Mouse (Mus musculus): Measurements from ENCODE around the gene Pdk4. TPM values are rescaled to one million over a fixed set of nuclear protein-coding genes. Genes with fewer than 3 reads are reported as not detected.

The Pdk4 gene
- total and polyA plus RNA-seq, 3 experiments: not detected

DNA sequence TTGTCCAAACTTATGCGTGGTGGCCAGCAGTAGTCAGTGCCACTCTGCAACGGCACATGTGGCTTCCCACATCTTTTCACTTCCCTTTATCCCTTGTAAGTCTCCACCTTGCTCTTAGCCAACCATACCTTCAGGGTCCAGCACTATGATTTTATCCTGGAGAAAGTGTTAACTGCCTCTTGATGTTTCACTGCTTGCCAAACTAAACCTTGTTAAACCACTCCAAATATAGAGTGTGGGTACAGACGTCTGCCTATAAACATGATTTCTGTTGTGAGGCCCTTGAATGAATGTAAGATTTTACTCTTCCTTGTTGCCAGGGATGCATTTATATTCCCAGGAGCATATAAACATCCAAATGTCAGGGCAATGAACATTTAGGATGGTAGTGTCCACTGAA, 10.2 kb upstream of the Pdk4 start:
- Histone ChIP-seq H3K36me3 (ENCODE audit: control insufficient read depth in 1 of 2, insufficient read depth in 2 of 2, low read length in 2 of 2) (no peaks in the 10 kb centered on the region), H3K9ac (ENCODE audit: control insufficient read depth, low read depth, low read length, poor library complexity, severe bottlenecking) (no peak overlapping the region), H3K9me3 (replicated peaks; ENCODE audit: insufficient read depth, low read length) (no peaks in the 10 kb centered on the region), H3K79me2 (ENCODE audit: control insufficient read depth, insufficient read depth, low read length, poor library complexity) (no peaks in the 10 kb centered on the region), H3K27me3 (ENCODE audit: control insufficient read depth in 1 of 2, insufficient read depth in 2 of 2, low read length in 2 of 2) (no peaks in the 10 kb centered on the region), H3K4me3 (ENCODE audit: control insufficient read depth in 1 of 2, insufficient read depth in 1 of 2, low read depth in 2 of 2, low read length in 2 of 2) (no peak overlapping the region), H3K27ac (ENCODE audit: control insufficient read depth, low read depth, low read length) (no peak overlapping the region), H3K4me1 (ENCODE audit: control insufficient read depth in 1 of 2, insufficient read depth in 2 of 2, low read length in 2 of 2) (no peaks in the 10 kb centered on the region)
- TF ChIP-seq ZNF384 (IDR thresholded peaks at IDR 0.05; ENCODE audit: low read depth, low read length): no peak
- no peak for TF ChIP-seq MAFK (IDR thresholded peaks at IDR 0.05; ENCODE audit: borderline replicate concordance, low read depth, low read length)
- no peak for TF ChIP-seq MYC (IDR thresholded peaks at IDR 0.05; ENCODE audit: low read depth, low read length)
- no peak for TF ChIP-seq NRF1 (IDR thresholded peaks at IDR 0.05; ENCODE audit: insufficient read depth, low read depth, low read length, poor library complexity, severe bottlenecking)
- TF ChIP-seq KAT2A (conservative IDR thresholded peaks at IDR 0.05; ENCODE audit: low read depth, low read length): no peak
- no peak for TF ChIP-seq TCF12 (IDR thresholded peaks at IDR 0.05; ENCODE audit: low read depth, low read length)
- TF ChIP-seq ETS1 (IDR thresholded peaks at IDR 0.05; ENCODE audit: low read depth, low read length): no peak
- no peak for TF ChIP-seq BHLHE40 (IDR thresholded peaks at IDR 0.05; ENCODE audit: borderline replicate concordance, low read depth, low read length)
- no peak for TF ChIP-seq ELF1 (IDR thresholded peaks at IDR 0.05; ENCODE audit: low read depth, low read length)
- no peak for TF ChIP-seq SMC3 (IDR thresholded peaks at IDR 0.05; ENCODE audit: low read depth, low read length)
- no peak for TF ChIP-seq CHD1 (IDR thresholded peaks at IDR 0.05; ENCODE audit: low read depth, low read length)
- no peak for TF ChIP-seq HCFC1 (IDR thresholded peaks at IDR 0.05; ENCODE audit: low read depth, low read length)
- no peak for TF ChIP-seq MAX (IDR thresholded peaks at IDR 0.05; ENCODE audit: low read length)
- TF ChIP-seq SIN3A (IDR thresholded peaks at IDR 0.05; ENCODE audit: low read length): no peak
- no peak for DNase-seq (ENCODE audit: low read depth, low spot score)

DNA sequence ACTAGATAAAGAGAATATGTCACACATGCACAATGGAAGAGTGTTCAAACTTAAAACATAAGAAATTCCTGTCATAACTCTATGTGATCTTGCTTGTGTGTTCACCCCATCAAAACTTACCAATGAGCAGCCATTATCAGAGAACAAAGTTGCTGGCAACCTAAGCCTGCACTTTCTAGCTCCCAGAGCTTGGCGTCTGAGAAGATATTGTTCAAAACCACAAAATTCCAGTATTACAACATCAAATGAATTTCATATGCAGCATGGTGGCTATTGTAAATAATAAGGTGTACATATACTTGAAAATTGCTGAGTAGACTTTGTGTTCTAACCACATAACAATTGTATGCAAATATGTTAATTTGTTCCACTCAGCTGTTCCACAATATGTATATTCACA, 6.7 kb upstream of the Pdk4 start:
- TF ChIP-seq POLR2AphosphoS2 (IDR thresholded peaks at IDR 0.05; ENCODE audit: low read length) (no peak), ETS1 (IDR thresholded peaks at IDR 0.05; ENCODE audit: low read depth, low read length) (no peak), JUND (IDR thresholded peaks at IDR 0.05; ENCODE audit: low read depth, low read length) (no peak), USF2 (IDR thresholded peaks at IDR 0.05; ENCODE audit: borderline replicate concordance in 1 of 2, insufficient read depth in 1 of 2, low read depth in 1 of 2, low read length in 2 of 2) (no peak), ZC3H11A (IDR thresholded peaks at IDR 0.05; ENCODE audit: low read depth, low read length) (no peak), MEF2A (IDR thresholded peaks at IDR 0.05; ENCODE audit: extremely low read depth, insufficient replicate concordance, low read depth, low read length, poor library complexity, severe bottlenecking) (no peak), ZMIZ1 (IDR thresholded peaks at IDR 0.05; ENCODE audit: low read depth, low read length) (no peak)

More for the DNA sequence above, 6.7 kb upstream of the Pdk4 start:
- Histone ChIP-seq H3K9ac (ENCODE audit: control insufficient read depth, low read depth, low read length, poor library complexity, severe bottlenecking) (no peak overlapping the region), H3K9me3 (replicated peaks; ENCODE audit: insufficient read depth, low read length) (no peaks in the 10 kb centered on the region), H3K4me1 (ENCODE audit: control insufficient read depth in 1 of 2, insufficient read depth in 2 of 2, low read length in 2 of 2) (no peaks in the 10 kb centered on the region), H3K79me2 (ENCODE audit: control insufficient read depth, insufficient read depth, low read length, poor library complexity) (no peaks in the 10 kb centered on the region), H3K27ac (ENCODE audit: control insufficient read depth, low read depth, low read length) (no peak overlapping the region), H3K36me3 (ENCODE audit: control insufficient read depth in 1 of 2, insufficient read depth in 2 of 2, low read length in 2 of 2) (no peaks in the 10 kb centered on the region), H3K27me3 (ENCODE audit: control insufficient read depth in 1 of 2, insufficient read depth in 2 of 2, low read length in 2 of 2) (no peaks in the 10 kb centered on the region), H3K4me3 (ENCODE audit: control insufficient read depth in 1 of 2, insufficient read depth in 1 of 2, low read depth in 2 of 2, low read length in 2 of 2) (no peak overlapping the region)
- DNase-seq (ENCODE audit: low read depth, low spot score): no peak

Data from MEL (cell line).